Mouse (Mus musculus): Measurements from ENCODE around the gene Rpl10l.

Rpl10l gene

GRCm38 (mm10) chr12:66283991-66284622 is at the start of gene Rpl10l:
Gene Rpl10l (minus strand): TSS chr12:66284401.
- DNase-seq = no peak

- DNase-seq = no peak
Measured at GRCm38 (mm10) chr12:66275890-66276289, 8.3 kb downstream of the Rpl10l start.

DNA sequence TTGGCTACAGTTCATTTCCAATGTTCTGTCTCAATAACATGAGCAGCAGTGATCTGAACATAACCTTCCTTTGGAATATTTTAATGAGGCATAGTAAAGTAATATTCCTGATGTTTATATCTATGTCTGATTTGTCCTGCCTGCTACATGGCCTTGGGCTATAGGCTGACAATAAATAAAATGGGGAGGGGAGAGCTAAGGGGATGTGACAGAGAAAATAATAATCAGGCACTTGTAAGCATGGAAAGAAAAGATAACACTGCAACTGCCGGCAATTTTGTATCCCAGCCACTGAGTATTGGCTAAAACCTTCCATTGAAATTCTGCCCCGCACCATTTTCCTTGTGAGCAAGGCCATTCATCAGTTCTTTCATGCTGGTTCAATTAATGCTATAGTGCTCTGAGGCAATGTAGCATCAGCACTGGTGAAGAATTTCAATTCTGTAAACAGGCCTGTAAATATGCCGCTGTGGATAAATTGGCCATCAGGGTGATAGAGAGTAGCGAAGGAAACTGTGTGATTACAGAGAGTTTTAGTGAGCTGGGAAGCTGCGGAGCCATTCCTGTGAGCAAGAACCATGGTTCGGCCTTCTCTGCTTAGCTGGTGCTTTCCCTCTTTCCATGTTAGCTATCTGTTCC is 38.6 kb downstream of the Rpl10l start:
- DNase-seq = no peak

- DNase-seq = no peak
Measured at GRCm38 (mm10) chr12:66234158-66234557, 50.0 kb downstream of the Rpl10l start.

Measured in cerebellum, postnatal 14 days (tissue).